Mouse (Mus musculus) yolk sac, embryonic 10.5 days (tissue): Measurements from ENCODE around the gene Zbtb45.

ENCODE experiments used
- DNase-seq: peaks from one replicate; pipeline ENCODE4 v3.0.0-alpha.2; 2017; ENCODE audit warnings: low spot score

The Zbtb45 gene

GRCm38 (mm10) chr7:12998851-12999250, 11.0 kb downstream of the Zbtb45 start, which contains the start of gene Trim28:
Trim28 (plus strand) TSS chr7:12999114.
- DNase-seq, result no peak

- DNase-seq, result peak; percentile 27
Measured at GRCm38 (mm10) chr7:12998053-12998452, 11.8 kb downstream of the Zbtb45 start, which contains the start of gene Slc27a5. Slc27a5 (minus strand) TSS chr7:12998192.

- no peak for DNase-seq
Measured at GRCm38 (mm10) chr7:12997230-12997629, 12.6 kb downstream of the Zbtb45 start.

DNA sequence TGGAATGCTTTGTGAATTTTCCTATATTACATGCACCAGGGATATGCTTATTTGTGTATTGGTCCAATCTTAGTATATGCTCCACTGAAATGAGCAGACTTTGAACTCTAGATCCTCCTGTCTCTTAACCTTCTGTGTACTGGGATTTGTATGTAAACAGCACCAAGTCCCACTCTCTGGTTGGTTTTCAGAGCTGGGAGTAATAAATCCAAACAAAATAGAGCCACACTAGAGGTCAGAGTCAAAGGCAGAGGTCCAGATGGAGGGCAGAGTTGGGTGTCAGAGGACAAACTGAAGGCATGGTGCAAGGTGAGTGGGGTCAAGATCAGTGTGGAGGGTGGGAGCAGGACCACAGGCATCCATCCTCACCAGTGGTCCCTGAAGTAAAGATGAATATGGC, 14.0 kb downstream of the Zbtb45 start:
- DNase-seq, result no peak

GRCm38 (mm10) chr7:12993148-12993547, 16.7 kb downstream of the Zbtb45 start:
- no peak for DNase-seq

DNA sequence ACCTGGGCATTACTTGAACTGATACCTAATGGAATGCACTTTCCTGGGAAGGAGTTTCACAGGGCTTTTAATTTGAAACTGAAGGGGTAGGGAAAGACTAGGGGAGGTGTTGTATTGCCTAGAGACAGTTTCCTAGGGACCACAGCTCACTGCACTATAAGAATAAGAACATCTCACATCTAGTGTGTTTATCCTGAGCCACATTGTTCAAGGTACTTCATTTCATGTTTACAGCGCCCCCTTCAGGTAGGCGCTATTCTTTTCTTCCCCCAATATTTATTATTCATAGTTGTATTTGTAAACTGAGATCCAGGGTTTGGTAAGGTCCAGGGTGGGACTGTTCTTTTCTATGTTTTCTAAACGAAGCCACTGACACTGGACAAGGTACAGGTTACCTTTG, 17.6 kb downstream of the Zbtb45 start:
- DNase-seq, result no peak

GRCm38 (mm10) chr7:12987409-12988189, 22.2 kb downstream of the Zbtb45 start:
- no peak for DNase-seq

DNA sequence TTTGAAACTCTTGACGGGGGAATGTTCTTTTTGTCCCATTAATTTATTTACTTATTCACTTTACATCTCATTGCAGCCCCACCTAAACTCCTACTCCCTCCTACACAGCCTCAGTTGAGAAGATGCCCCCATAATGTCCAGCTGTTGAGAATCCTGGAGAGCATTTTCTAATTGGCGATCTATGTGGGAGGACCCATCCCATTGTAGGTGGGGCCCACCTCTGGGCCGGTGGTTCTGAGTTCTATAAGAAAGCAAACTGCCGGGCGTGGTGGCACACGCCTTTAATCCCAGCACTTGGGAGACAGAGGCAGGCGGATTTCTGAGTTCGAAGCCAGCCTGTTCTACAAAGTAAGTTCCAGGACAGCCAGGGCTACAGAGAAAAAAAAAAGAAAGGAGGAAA, 22.9 kb downstream of the Zbtb45 start:
- DNase-seq, result no peak

DNA sequence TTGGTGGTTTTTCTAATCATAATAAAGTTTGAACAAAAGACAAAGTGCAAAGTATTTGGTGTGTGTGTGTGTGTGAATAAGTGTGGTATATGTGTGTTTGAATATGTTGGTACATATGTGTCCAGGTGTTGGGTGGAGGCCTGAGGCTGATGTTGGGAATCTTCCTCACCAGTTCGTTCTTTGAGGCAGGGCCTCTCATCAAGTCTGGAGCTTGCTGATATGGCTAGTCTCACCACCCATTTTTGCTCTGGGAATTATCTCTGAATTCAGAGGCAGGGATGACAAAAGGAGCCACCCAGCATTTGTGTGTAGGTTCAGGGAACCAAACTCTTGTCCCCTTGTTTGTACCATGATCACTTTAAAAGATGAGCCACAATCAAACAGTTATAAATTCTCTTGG, 24.1 kb downstream of the Zbtb45 start:
- DNase-seq, result no peak

DNA sequence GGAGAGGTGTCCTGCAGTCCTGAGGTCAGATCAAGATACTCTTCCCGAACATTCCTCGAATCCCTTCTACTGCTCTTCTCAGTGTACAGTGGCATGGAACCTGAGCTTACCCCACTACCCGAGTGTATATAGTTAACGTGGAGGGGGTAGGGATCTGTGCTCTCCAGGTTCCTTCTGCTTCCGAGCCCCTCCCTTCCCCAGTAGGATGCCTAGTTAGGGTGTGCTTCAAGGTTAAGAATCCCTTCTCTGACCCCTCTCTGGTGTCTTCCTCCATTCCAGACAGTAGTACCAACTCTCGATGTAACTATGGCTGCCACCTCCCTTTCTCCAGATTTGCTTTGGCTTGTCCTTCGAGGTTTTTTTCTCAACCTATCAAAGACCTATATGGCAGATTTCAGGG, 29.5 kb downstream of the Zbtb45 start:
- DNase-seq, result no peak

- DNase-seq, result no peak
Measured at GRCm38 (mm10) chr7:12979776-12980175, 30.1 kb downstream of the Zbtb45 start.

- DNase-seq, result no peak
Measured at GRCm38 (mm10) chr7:12978931-12979722, 30.7 kb downstream of the Zbtb45 start.

DNA sequence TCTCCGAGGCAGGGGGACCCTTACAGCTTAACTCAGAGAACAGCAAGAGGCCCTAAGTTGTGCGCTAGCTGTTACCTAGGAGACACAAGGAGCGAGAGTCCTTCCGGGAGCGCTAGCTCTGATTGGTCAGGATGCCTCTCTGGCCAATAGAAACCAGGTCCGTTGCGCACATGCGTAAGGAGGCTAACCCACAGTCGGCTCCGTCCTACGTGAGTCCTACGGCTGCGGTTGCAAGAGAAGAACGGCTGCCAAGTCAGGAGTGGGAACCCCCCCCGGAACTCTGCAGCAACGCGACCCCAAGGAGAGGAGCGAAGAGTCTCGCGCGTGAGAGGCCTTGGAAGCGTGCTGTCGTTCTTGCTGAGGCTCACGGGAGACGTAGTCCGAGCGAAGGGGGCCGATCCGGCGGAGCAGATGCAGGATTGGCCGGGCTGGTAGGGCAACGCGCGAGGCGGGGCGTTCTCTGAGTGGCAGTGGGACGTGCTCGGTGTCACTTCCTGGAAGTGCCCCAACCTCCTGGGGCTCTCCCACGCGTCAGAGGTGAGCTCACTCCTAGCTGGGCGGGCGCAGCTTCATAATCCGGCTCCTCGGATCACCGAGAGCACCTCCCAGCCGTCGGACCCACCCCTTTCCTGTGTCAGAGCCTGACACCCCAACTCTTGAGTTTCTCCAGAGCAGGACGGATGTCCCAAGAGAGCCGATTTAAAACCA, 32.0 kb downstream of the Zbtb45 start, which contains the start of gene Zfp446:
TSS of gene Zfp446 (plus strand) at position 167 of the 708 bp plus-strand sequence.
- DNase-seq, result peak; percentile 99

GRCm38 (mm10) chr7:12970906-12971305, 38.9 kb downstream of the Zbtb45 start:
- no peak for DNase-seq

DNA sequence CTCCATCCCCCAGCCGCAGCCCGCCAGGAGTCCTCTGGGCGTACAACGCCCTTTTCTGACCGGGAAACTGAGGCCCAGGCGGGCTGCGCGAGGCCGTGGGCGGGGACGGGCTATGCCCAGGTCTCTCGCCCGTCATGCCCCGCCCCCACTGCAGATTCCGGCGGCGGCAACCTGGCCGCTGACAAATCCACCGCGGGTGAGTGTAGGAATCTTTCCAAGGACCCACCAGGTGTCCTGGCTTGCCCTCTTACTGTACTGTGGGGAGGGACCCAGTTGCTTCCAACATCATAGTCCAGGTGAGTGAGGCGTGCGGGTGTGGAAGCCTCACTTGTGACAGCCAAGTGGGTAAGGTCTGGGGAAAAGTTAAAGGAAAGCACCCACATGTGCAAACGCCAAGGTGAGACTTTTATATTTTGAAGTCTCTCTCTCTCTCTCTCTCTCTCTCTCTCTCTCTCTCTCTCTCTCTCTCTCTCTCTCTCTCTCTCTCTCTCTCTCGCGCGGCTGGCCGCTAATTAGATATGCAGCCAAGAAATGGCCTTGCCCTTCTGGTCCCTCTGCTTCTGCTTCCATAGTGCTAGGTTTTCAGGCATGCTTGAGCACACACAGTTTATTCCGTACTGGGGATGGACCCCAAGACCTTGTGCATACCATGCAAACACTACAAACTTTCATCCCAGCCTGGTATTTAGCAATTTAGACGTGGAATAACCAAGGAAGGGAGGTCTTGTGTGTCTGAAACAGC, 43.6 kb downstream of the Zbtb45 start:
- DNase-seq, result peak; percentile 73

- peak; percentile 92 for DNase-seq
Measured at GRCm38 (mm10) chr7:12965678-12966091, 44.1 kb downstream of the Zbtb45 start, which contains the start of gene Zfp324. Zfp324 (plus strand) TSS chr7:12965838.

GRCm38 (mm10) chr7:12961511-12962141, 48.2 kb downstream of the Zbtb45 start:
- peak; percentile 61 for DNase-seq

DNA sequence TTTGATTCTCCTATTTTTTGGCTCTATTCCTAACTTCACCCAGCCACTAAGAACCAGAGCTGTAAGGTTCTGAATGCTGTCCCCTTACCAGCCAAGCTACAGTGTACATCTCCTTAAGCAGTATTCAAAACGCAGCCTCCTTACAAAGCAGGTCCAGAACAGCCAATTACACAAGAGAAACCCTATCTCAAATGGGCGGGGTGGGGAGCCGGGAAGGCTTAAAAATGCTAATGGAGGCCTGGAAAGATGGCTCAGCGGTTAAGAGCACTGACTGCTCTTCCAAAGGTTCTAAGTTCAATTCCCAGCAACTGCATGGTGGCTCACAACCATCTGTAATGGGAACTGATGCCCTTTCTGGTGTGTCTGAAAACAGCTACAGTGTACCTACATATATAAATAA, 50.1 kb downstream of the Zbtb45 start:
- DNase-seq, result no peak

DNA sequence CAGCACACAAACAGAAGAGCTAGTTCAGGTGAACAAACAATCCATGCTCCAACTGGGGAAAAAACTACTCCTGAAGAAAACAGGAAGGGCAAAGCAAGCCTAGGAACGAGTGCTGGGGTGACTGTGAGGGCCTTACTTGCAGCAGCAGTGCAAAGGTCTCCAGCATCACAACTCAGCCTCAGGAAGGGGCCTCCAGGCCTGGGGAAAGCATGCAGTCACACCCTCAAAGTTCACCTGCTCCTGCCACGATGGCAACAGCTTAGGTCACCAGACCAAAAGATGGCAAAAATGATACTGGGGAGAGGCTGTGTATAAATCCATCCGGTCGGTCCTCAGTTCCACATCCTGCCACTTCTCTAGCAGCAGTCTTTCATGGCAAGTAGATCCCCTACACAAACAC, 50.9 kb downstream of the Zbtb45 start:
- no peak for DNase-seq

GRCm38 (mm10) chr7:12957511-12957910, 52.3 kb downstream of the Zbtb45 start:
- DNase-seq, result no peak

GRCm38 (mm10) chr7:12954896-12955295, 54.9 kb downstream of the Zbtb45 start:
- no peak for DNase-seq
